Mouse (Mus musculus) neural tube, embryonic 14.5 days (tissue): ENCODE results near the gene Rps6ka2. TPM values are rescaled to one million over a fixed set of nuclear protein-coding genes. Genes with fewer than 3 reads are reported as not detected.
A peak's percentile ranks its signal among the peaks of the same experiment; 100 is the strongest.

Source experiments
- ATAC-seq: fragments of 200-750 bp; cut with Nextera tagmentation; 2 replicates; pipeline ENCODE4 v1.8.0; 2017; ENCODE audit warnings: low read depth, mild to moderate bottlenecking, moderate TSS enrichment, moderate library complexity
- H3K27ac ChIP-seq: fragments of 300-500 bp; sonication (generic); 2 replicates; pipeline ENCODE4 v1.5.1; 2014; ENCODE audit warnings: low read depth, mild to moderate bottlenecking, control low read depth, low read length, moderate library complexity, mixed read lengths
- H3K27me3 ChIP-seq: fragments of 300-500 bp; sonication (generic); 2 replicates; pipeline ENCODE4 v1.6.1; 2014; ENCODE audit warnings: low read length; ENCODE audit not compliant: control insufficient read depth, insufficient read depth
- H3K36me3 ChIP-seq: fragments of 300-500 bp; sonication (generic); 2 replicates; pipeline ENCODE4 v1.6.1; 2014; ENCODE audit warnings: low read length, mixed read lengths; ENCODE audit not compliant: control insufficient read depth, insufficient read depth
- H3K4me1 ChIP-seq: fragments of 300-500 bp; sonication (generic); 2 replicates; pipeline ENCODE4 v1.6.1; 2014; ENCODE audit warnings: low read length; ENCODE audit not compliant: control insufficient read depth, insufficient read depth
- H3K4me2 ChIP-seq: fragments of 300-500 bp; sonication (generic); 2 replicates; pipeline ENCODE4 v1.6.1; 2014; ENCODE audit warnings: mild to moderate bottlenecking, low read depth, low read length, control low read depth
- H3K4me3 ChIP-seq: fragments of 300-500 bp; sonication (generic); 2 replicates; pipeline ENCODE4 v1.5.1; 2014; ENCODE audit warnings: low read depth, low read length, control low read depth, mixed read lengths
- H3K9ac ChIP-seq: fragments of 300-500 bp; sonication (generic); replicated peaks from 2 replicates; pipeline ENCODE4 v1.6.1; 2014; ENCODE audit warnings: low read depth, mild to moderate bottlenecking, control low read depth, low read length, mixed read lengths
- H3K9me3 ChIP-seq: fragments of 300-500 bp; sonication (generic); 2 replicates; pipeline ENCODE4 v1.6.1; 2016; ENCODE audit warnings: low read length; ENCODE audit not compliant: control insufficient read depth
- WGBS: fragments of 180-500 bp; shearing (Covaris S2); extraction: QIAGEN DNeasy Blood & Tissue Kit; methylation state at CpG from one replicate; pipeline ENCODE4 v1.1.7; 2014; 5-methylcytosine and 5-hydroxymethylcytosine counted together
- polyA plus RNA-seq: library from polyadenylated mRNA; unstranded; fragments of >200 nt; fragmentation: Nextera tagmentation; extraction: Ambion mirVana; gene quantifications from 2 replicates; pipeline ENCODE4 v1.2.1, GENCODE M21; 2014

Gene Rps6ka2
- polyA plus RNA-seq, 1 experiment from 2014 or later, result 20.7 TPM

GRCm38 (mm10) chr17:7211893-7212292 is 42.0 kb downstream of the Rps6ka2 start:
- H3K27me3 ChIP-seq, result no peaks in the 10 kb centered on the region
- ATAC-seq, result no peak
- H3K4me3 ChIP-seq, result no peak overlapping the region
- no peak overlapping the region for H3K9ac ChIP-seq
- 0 out of 2 replicates have a peak, but pooled peaks cover 3% of the 10 kb centered on the region for H3K4me1 ChIP-seq
- no peaks in the 10 kb centered on the region for H3K36me3 ChIP-seq
- H3K4me2 ChIP-seq, result no peak overlapping the region
- 81% methylated on average over 4 of the region's 4 CpGs for WGBS
- no peak overlapping the region for H3K27ac ChIP-seq
- H3K9me3 ChIP-seq, result no peaks in the 10 kb centered on the region

- Histone ChIP-seq H3K27me3 (no peaks in the 10 kb centered on the region), H3K9me3 (no peaks in the 10 kb centered on the region), H3K9ac (no peak overlapping the region), H3K4me3 (no peak overlapping the region), H3K27ac (no peak overlapping the region), H3K36me3 (no peaks in the 10 kb centered on the region), H3K4me1 (peaks cover 14% of the 10 kb centered on the region), H3K4me2 (no peak overlapping the region)
- WGBS, result 88% methylated on average over 2 of the region's 2 CpGs
- ATAC-seq, result no peak
These were observed 43.3 kb downstream of the Rps6ka2 start for GRCm38 (mm10) chr17:7213214-7213613.

- Histone ChIP-seq H3K36me3 (no peaks in the 10 kb centered on the region), H3K4me3 (no peak overlapping the region)
- 95% methylated on average over 3 of the region's 3 CpGs for WGBS
These were observed 44.1 kb downstream of the Rps6ka2 start for GRCm38 (mm10) chr17:7214061-7214460.

DNA sequence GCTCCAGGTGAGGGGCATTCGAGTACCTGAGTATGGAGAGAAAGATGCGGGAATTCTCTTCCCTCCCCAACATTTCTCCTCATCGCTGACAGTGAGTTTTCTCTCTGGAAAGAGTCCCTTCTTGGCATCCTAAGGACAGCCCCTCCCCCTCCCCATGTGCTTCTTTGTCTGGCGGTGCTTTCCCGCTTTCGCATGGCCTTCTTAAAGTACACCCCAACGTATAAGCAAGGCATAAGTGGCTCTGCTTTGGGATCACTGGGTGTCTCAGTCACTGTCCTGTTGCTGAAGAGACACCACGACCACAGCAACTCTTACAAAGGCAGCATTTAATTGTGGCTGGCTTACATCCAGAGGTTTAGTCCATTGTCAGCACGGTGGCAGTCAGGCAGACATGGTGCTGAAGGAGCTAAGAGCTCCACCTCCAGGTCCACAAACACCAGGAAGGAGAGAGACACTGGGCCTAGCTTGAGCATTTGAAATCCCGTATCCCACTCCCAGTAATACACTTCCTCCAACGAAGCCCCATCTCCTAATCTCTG is 47.9 kb downstream of the Rps6ka2 start:
- 0 out of 2 replicates have a peak, but pooled peaks have one; percentile 23 for ATAC-seq

More at GRCm38 (mm10) chr17:7214061-7214460, 44.1 kb downstream of the Rps6ka2 start:
- peaks cover 21% of the 10 kb centered on the region for H3K4me1 ChIP-seq
- no peak overlapping the region for H3K27ac ChIP-seq
- H3K9ac ChIP-seq, result no peak overlapping the region
- no peak overlapping the region for H3K4me2 ChIP-seq
- H3K9me3 ChIP-seq, result no peaks in the 10 kb centered on the region
- H3K27me3 ChIP-seq, result no peaks in the 10 kb centered on the region
- ATAC-seq, result no peak

DNA sequence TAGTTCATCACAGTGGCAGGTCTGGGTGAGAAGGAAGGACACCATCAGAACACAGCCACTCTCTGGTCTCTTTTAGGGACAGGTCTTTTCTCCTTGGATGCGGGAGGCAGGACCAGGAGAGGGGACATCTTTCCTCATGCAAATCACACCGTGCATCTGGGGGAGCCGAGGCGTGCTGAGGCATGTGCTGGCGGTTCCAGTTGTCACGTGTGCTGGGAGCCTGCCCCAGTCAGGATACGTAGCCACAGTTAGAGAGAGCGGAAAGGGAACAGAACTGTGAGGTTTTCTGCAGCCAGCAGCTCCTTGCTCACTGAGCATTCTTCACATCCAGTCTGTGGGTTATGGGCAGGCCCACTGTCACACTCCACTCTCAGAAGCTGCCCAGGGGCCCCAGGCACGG is 48.5 kb downstream of the Rps6ka2 start:
- Histone ChIP-seq H3K4me1 (peaks cover 23% of the 10 kb centered on the region), H3K27me3 (no peaks in the 10 kb centered on the region), H3K4me3 (no peak overlapping the region), H3K9me3 (no peaks in the 10 kb centered on the region), H3K36me3 (no peaks in the 10 kb centered on the region), H3K27ac (peak overlapping the region; percentile 6), H3K4me2 (no peak overlapping the region), H3K9ac (no peak overlapping the region)
- 0 out of 2 replicates have a peak, but pooled peaks have one; percentile 7 for ATAC-seq
- WGBS, result 81% methylated on average over 9 of the region's 9 CpGs

More for the DNA sequence above, 47.9 kb downstream of the Rps6ka2 start:
- no peak overlapping the region for H3K9ac ChIP-seq
- peaks cover 23% of the 10 kb centered on the region for H3K4me1 ChIP-seq
- WGBS, result 60% methylated on average over 11 of the region's 11 CpGs
- no peak overlapping the region for H3K4me2 ChIP-seq
- H3K27me3 ChIP-seq, result no peaks in the 10 kb centered on the region
- no peaks in the 10 kb centered on the region for H3K9me3 ChIP-seq
- H3K36me3 ChIP-seq, result no peaks in the 10 kb centered on the region
- peak overlapping the region; percentile 8; the same call in 1 of the 2 replicates for H3K27ac ChIP-seq
- H3K4me3 ChIP-seq, result no peak overlapping the region

DNA sequence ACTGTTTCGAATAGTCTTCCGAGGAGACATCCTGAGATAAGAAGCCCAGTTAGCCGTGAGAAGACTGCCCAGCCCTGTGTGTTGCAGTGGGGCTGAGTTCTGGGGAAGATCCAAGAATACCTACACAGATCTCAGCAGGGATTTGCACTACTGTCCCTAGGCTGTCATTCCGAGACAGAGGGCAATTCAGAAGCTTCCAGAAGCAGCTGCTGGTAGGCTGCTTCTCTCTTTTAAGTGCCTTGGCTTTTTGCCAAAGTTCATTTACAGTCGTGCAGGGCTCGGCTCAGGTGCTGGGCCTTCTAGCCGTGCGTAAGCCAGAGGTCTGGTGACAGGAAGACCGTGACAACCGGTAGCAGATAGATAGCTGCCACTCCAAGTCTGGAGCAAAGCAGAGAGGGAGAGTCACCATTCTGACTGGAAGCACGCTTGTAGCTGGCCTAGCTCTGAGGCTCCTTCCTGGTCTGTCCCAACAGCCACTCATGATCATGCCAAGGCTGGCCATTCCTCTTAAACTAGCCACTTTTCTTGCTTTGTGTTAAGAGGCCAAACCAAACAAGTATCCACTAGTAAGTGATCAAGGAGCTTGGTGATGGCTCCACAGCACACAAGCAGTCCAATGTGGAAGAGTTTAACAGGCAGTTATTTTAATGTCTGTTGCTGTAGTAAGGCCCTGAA is 49.3 kb downstream of the Rps6ka2 start:
- Histone ChIP-seq H3K27ac (peak overlapping the region; percentile 6), H3K4me2 (no peak overlapping the region), H3K9ac (no peak overlapping the region), H3K9me3 (no peaks in the 10 kb centered on the region), H3K4me3 (no peak overlapping the region), H3K4me1 (peaks cover 23% of the 10 kb centered on the region), H3K27me3 (no peaks in the 10 kb centered on the region), H3K36me3 (no peaks in the 10 kb centered on the region)
- 33% methylated on average over 11 of the region's 11 CpGs for WGBS
- ATAC-seq, result peak; percentile 55

GRCm38 (mm10) chr17:7221310-7221709 is 51.4 kb downstream of the Rps6ka2 start:
- Histone ChIP-seq H3K27me3 (no peaks in the 10 kb centered on the region), H3K27ac (no peak overlapping the region), H3K9ac (no peak overlapping the region), H3K4me3 (no peak overlapping the region), H3K4me1 (peaks cover 23% of the 10 kb centered on the region), H3K9me3 (no peaks in the 10 kb centered on the region), H3K36me3 (no peaks in the 10 kb centered on the region), H3K4me2 (no peak overlapping the region)
- ATAC-seq, result no peak
- WGBS, result 95% methylated on average over 4 of the region's 4 CpGs

DNA sequence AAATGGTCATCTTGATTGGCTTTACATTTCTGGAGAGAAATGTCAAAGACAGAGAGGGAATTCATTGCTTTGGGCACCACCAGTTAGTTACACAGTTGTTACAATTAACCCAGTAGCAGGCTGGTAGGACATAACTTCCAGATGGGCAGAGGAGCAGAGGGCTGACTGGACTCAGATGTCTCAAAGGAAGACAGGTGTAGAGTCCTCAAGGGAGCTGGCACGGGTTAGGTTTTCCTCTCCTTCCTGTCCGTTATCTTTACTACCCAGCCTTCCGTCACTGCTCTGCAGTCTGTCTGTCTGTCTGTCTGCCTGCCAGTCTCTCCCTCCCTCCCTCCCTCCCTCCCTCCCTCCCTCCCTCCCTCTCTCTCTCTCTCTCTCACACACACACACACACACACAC is 52.3 kb downstream of the Rps6ka2 start:
- WGBS, result 77% methylated on average over 3 of the region's 3 CpGs

GRCm38 (mm10) chr17:7228545-7228944 is 58.6 kb downstream of the Rps6ka2 start:
- Histone ChIP-seq H3K4me2 (no peak overlapping the region), H3K9ac (no peak overlapping the region), H3K27ac (no peak overlapping the region), H3K27me3 (no peaks in the 10 kb centered on the region), H3K9me3 (no peaks in the 10 kb centered on the region), H3K4me3 (no peak overlapping the region), H3K36me3 (no peaks in the 10 kb centered on the region), H3K4me1 (0 out of 2 replicates have a peak, but pooled peaks cover 7% of the 10 kb centered on the region)
- 0 out of 2 replicates have a peak, but pooled peaks have one; percentile 31 for ATAC-seq
- whole genome bisulfite sequencing, result 88% methylated on average over 9 of the region's 9 CpGs

More for the DNA sequence above, 52.3 kb downstream of the Rps6ka2 start:
- H3K4me2 ChIP-seq, result no peak overlapping the region
- H3K27ac ChIP-seq, result no peak overlapping the region
- peaks cover 26% of the 10 kb centered on the region for H3K4me1 ChIP-seq
- no peaks in the 10 kb centered on the region for H3K27me3 ChIP-seq
- H3K9ac ChIP-seq, result no peak overlapping the region
- H3K4me3 ChIP-seq, result no peak overlapping the region
- no peak for ATAC-seq
- no peaks in the 10 kb centered on the region for H3K36me3 ChIP-seq
- no peaks in the 10 kb centered on the region for H3K9me3 ChIP-seq
